Mouse (Mus musculus) CH12.LX (cell line): Measurements from ENCODE around the gene Tmem145. TPM values are rescaled to one million over a fixed set of nuclear protein-coding genes. Genes with fewer than 3 reads are reported as not detected.

Experiments used
- DNase-seq: peaks from one replicate; pipeline ENCODE4 v3.0.0-alpha.2; 2013; ENCODE audit errors: extremely low read depth
- H3K27ac ChIP-seq: 2 replicates; pipeline ENCODE4 v1.5.1; 2012; ENCODE audit warnings: low read depth, mild to moderate bottlenecking, control low read depth, moderate library complexity; ENCODE audit not compliant: insufficient read depth
- H3K27me3 ChIP-seq: replicated peaks from 2 replicates; pipeline ENCODE3; 2012; ENCODE audit warnings: inconsistent platforms
- H3K36me3 ChIP-seq, 2 experiments: replicated peaks in 1 of 2; 2 replicates each; pipeline versions ENCODE3 to v1.6.1; 2012; ENCODE audit warnings: inconsistent platforms in 1 of 2, low read length in 1 of 2, mild to moderate bottlenecking in 1 of 2, mixed read lengths in 1 of 2, moderate library complexity in 1 of 2; ENCODE audit not compliant: control insufficient read depth in 1 of 2, insufficient read depth in 1 of 2
- H3K4me1 ChIP-seq, 2 experiments: 2 replicates each; pipeline ENCODE4 v1.6.1; 2012; ENCODE audit warnings: inconsistent platforms in 1 of 2, moderate library complexity in 1 of 2; ENCODE audit not compliant: insufficient read depth in 2 of 2, control insufficient read depth in 1 of 2
- H3K4me2 ChIP-seq: 2 replicates; pipeline ENCODE4 v1.6.1; 2012; ENCODE audit warnings: low read depth, mild to moderate bottlenecking, control low read depth; ENCODE audit not compliant: poor library complexity, insufficient read depth, severe bottlenecking
- H3K4me3 ChIP-seq, 3 experiments: fragments of 150-350 bp in 1 of 3; sonication (generic) in 1 of 3; replicated peaks in 1 of 3; 2 replicates each; pipeline versions ENCODE3 to v1.5.1; 2011 to 2012; ENCODE audit warnings: low read depth in 2 of 3, low read length in 2 of 3, mild to moderate bottlenecking in 2 of 3, moderate library complexity in 2 of 3, control low read depth in 1 of 3, improper control_type of control experiment in 1 of 3, inconsistent platforms in 1 of 3, mixed read lengths in 1 of 3; ENCODE audit not compliant: poor library complexity in 1 of 3
- H3K79me2 ChIP-seq: replicated peaks from 2 replicates; pipeline ENCODE4 v1.6.1; 2012; ENCODE audit warnings: mild to moderate bottlenecking, moderate library complexity; ENCODE audit not compliant: control insufficient read depth, poor library complexity, insufficient read depth, severe bottlenecking; ENCODE audit errors: extremely low read depth
- H3K9ac ChIP-seq: 2 replicates; pipeline ENCODE4 v1.6.1; 2012; ENCODE audit warnings: low read depth, mild to moderate bottlenecking, control low read depth, moderate library complexity; ENCODE audit not compliant: insufficient read depth
- H3K9me3 ChIP-seq: replicated peaks from 2 replicates; pipeline ENCODE3; 2012; ENCODE audit warnings: low read length, inconsistent platforms, mixed read lengths
- CHD2 ChIP-seq: IDR thresholded peaks from 2 replicates; pipeline ENCODE4 v1.6.1; 2011; ENCODE audit warnings: low read length, improper control_type of control experiment
- CTCF ChIP-seq, 2 experiments: IDR thresholded peaks in 1 of 2; conservative IDR thresholded peaks in 1 of 2; 2 replicates each; pipeline ENCODE4 v1.5.1; 2011 to 2012; ENCODE audit warnings: low read depth in 2 of 2, low read length in 2 of 2, improper control_type of control experiment in 1 of 2, inconsistent platforms in 1 of 2, mild to moderate bottlenecking in 1 of 2, moderate library complexity in 1 of 2
- E2F4 ChIP-seq: IDR thresholded peaks from 2 replicates; pipeline ENCODE4 v1.6.1; 2011; ENCODE audit warnings: low read depth, low read length, improper control_type of control experiment; ENCODE audit not compliant: insufficient replicate concordance
- EP300 ChIP-seq: IDR thresholded peaks from 2 replicates; pipeline ENCODE4 v1.6.1; 2011; ENCODE audit warnings: low read length, improper control_type of control experiment
- JUN ChIP-seq: IDR thresholded peaks from 2 replicates; pipeline ENCODE4 v1.6.1; 2011; ENCODE audit warnings: low read depth, mild to moderate bottlenecking, low read length, improper control_type of control experiment, moderate library complexity; ENCODE audit not compliant: insufficient read depth
- MYC ChIP-seq: IDR thresholded peaks from 2 replicates; pipeline ENCODE4 v1.6.1; 2011; ENCODE audit warnings: low read depth, mild to moderate bottlenecking, improper control_type of control experiment, low read length
- NRF1 ChIP-seq: IDR thresholded peaks from 2 replicates; pipeline ENCODE4 v1.6.1; 2014; ENCODE audit warnings: low read depth, mild to moderate bottlenecking, inconsistent platforms, low read length, improper control_type of control experiment, moderate library complexity
- POLR2A ChIP-seq: IDR thresholded peaks from 2 replicates; pipeline ENCODE4 v1.6.1; 2011; ENCODE audit warnings: low read depth, mild to moderate bottlenecking, improper control_type of control experiment, low read length
- RAD21 ChIP-seq: IDR thresholded peaks from 2 replicates; pipeline ENCODE4 v1.6.1; 2011; ENCODE audit warnings: low read depth, mild to moderate bottlenecking, low read length, improper control_type of control experiment, moderate library complexity
- RCOR1 ChIP-seq: conservative IDR thresholded peaks from 2 replicates; pipeline ENCODE4 v1.6.1; 2012; ENCODE audit warnings: low read depth, mild to moderate bottlenecking, inconsistent platforms, low read length, improper control_type of control experiment
- SMC3 ChIP-seq: IDR thresholded peaks from 2 replicates; pipeline ENCODE4 v1.6.1; 2011; ENCODE audit warnings: low read depth, low read length, improper control_type of control experiment
- TCF12 ChIP-seq: IDR thresholded peaks from 2 replicates; pipeline ENCODE4 v1.6.1; 2014; ENCODE audit warnings: low read depth, mild to moderate bottlenecking, inconsistent platforms, low read length, improper control_type of control experiment
- USF2 ChIP-seq: conservative IDR thresholded peaks from 2 replicates; pipeline ENCODE4 v1.6.1; 2011; ENCODE audit warnings: low read depth, low read length, improper control_type of control experiment
- ZKSCAN1 ChIP-seq: IDR thresholded peaks from 2 replicates; pipeline ENCODE4 v1.6.1; 2012; ENCODE audit warnings: low read depth, inconsistent platforms, low read length, improper control_type of control experiment, borderline replicate concordance
- dilution Hi-C: fragments of 300-500 bp; cut with MboI; formaldehyde crosslinking; loops from 2 replicates; pipeline ENCODE4 v1.14.3; 2020; ENCODE audit warnings: low sequenced_read_pairs; ENCODE audit not compliant: extremely low pct_unique_long_range_greater_than_20kb, extremely low pct_ligation_motif_present
- in situ Hi-C: fragments of 300-500 bp; cut with MboI; formaldehyde crosslinking; loops from 3 replicates; pipeline ENCODE4 v1.14.3; 2019; ENCODE audit warnings: low sequenced_read_pairs, low pct_ligation_motif_present, low pct_unique_long_range_greater_than_20kb, mixed read lengths
- polyA plus RNA-seq: library from polyadenylated mRNA; unstranded; fragments of >175 nt; gene quantifications from 2 replicates; pipeline ENCODE4 v1.2.1, GENCODE M21; 2012; ENCODE audit warnings: low read depth; ENCODE audit not compliant: insufficient read length
- total RNA-seq, 2 experiments: library from RNA; depleted of rRNA; stranded (reverse); fragments of 300-350 nt in 1 of 2; fragments of >200 nt in 1 of 2; gene quantifications; 2 replicates each; pipeline ENCODE4 v1.2.3; 2012 to 2014

Tmem145 gene
- total and polyA plus RNA-seq, 3 experiments = 0.10 TPM; not detected in 2

GRCm38 (mm10) chr7:25284766-25285165, 21.1 kb upstream of the Tmem145 start:
- Histone ChIP-seq H3K4me2 (no peak overlapping the region), H3K4me1 (peaks cover 25 to 43% of the 10 kb centered on the region in 2 experiments), H3K27ac (no peak overlapping the region), H3K27me3 (no peaks in the 10 kb centered on the region), H3K4me3 (no peak overlapping the region), H3K9ac (no peak overlapping the region), H3K36me3 (peaks cover 51 to 56% of the 10 kb centered on the region in 2 experiments), H3K79me2 (peaks cover 9% of the 10 kb centered on the region), H3K9me3 (peaks cover 9% of the 10 kb centered on the region)
- in situ Hi-C loops = no loop called here
- DNase-seq = no peak
- no peak for TF ChIP-seq RCOR1
- no peak for TF ChIP-seq TCF12
- no peak for TF ChIP-seq ZKSCAN1
- no peak for TF ChIP-seq CHD2
- dilution Hi-C loops = no loop called here

- H3K4me2 ChIP-seq = no peak overlapping the region
- in situ Hi-C loops (no loop called here), dilution Hi-C loops (no loop called here)
- peaks cover 16 to 34% of the 10 kb centered on the region in 2 experiments for H3K4me1 ChIP-seq
- no peak overlapping the region for H3K4me3 ChIP-seq
- no peak for DNase-seq
- no peak for TF ChIP-seq USF2
- no peak for TF ChIP-seq NRF1
- TF ChIP-seq CHD2 = no peak
- no peak for TF ChIP-seq JUN
- no peak for TF ChIP-seq SMC3
- no peak for TF ChIP-seq POLR2A
- no peak for TF ChIP-seq CTCF (conservative IDR thresholded peaks at IDR 0.05 in 1 of 2, IDR thresholded peaks at IDR 0.05 in 1 of 2; ENCODE audit: low read depth in 2 of 2, low read length in 2 of 2)
- TF ChIP-seq RAD21 = no peak
- TF ChIP-seq EP300 = no peak
- TF ChIP-seq TCF12 = no peak
- H3K79me2 ChIP-seq = peaks cover 9% of the 10 kb centered on the region
- H3K9ac ChIP-seq = no peak overlapping the region
- no peaks in the 10 kb centered on the region for H3K27me3 ChIP-seq
- no peak overlapping the region for H3K27ac ChIP-seq
- H3K9me3 ChIP-seq = peaks cover 11% of the 10 kb centered on the region
- H3K36me3 ChIP-seq = peaks cover 60 to 65% of the 10 kb centered on the region in 2 experiments
These were observed 20.2 kb upstream of the Tmem145 start for GRCm38 (mm10) chr7:25285511-25286238.

- no peak for TF ChIP-seq E2F4
- peak; percentile 21; the same call in 1 of the 2 replicates for TF ChIP-seq SMC3
- no peak for TF ChIP-seq JUN
- TF ChIP-seq CTCF (conservative IDR thresholded peaks at IDR 0.05 in 1 of 2, IDR thresholded peaks at IDR 0.05 in 1 of 2; ENCODE audit: low read depth in 2 of 2, low read length in 2 of 2) = peak in 1 of 2 experiments; percentile 36; a peak in 2 of 4 replicates
- TF ChIP-seq MYC = no peak
- no peak for TF ChIP-seq RCOR1
- Histone ChIP-seq H3K9me3 (peaks cover 11% of the 10 kb centered on the region), H3K4me1 (peaks cover 6 to 23% of the 10 kb centered on the region in 2 experiments; a peak in 3 of 4 replicates), H3K4me3 (no peak overlapping the region), H3K79me2 (peaks cover 9% of the 10 kb centered on the region), H3K27me3 (no peaks in the 10 kb centered on the region), H3K27ac (no peak overlapping the region), H3K4me2 (no peak overlapping the region), H3K9ac (no peak overlapping the region), H3K36me3 (peaks cover 72 to 78% of the 10 kb centered on the region in 2 experiments)
- dilution Hi-C loops = no loop called here
- in situ Hi-C loops = no loop called here
- no peak for DNase-seq
These were observed 18.9 kb upstream of the Tmem145 start for GRCm38 (mm10) chr7:25286989-25287388.
